Mouse (Mus musculus) adrenal gland, postnatal 10 days (tissue): ENCODE measurements around the gene Fchsd2. TPM values are rescaled to one million over a fixed set of nuclear protein-coding genes. Genes with fewer than 3 reads are reported as not detected.
A peak's percentile ranks its signal among the peaks of the same experiment; 100 is the strongest.

Experiments
- DNase-seq: peaks from one replicate; pipeline ENCODE4 v3.0.0; 2021; ENCODE audit warnings: mixed read lengths
- total RNA-seq, 2 experiments: library from RNA; stranded (reverse); gene quantifications; 2 replicates each; pipeline ENCODE4 v1.2.3; 2021

Fchsd2 gene
- total RNA-seq, 2 experiments from 2014 or later: 22.1 to 30.2 TPM

DNA sequence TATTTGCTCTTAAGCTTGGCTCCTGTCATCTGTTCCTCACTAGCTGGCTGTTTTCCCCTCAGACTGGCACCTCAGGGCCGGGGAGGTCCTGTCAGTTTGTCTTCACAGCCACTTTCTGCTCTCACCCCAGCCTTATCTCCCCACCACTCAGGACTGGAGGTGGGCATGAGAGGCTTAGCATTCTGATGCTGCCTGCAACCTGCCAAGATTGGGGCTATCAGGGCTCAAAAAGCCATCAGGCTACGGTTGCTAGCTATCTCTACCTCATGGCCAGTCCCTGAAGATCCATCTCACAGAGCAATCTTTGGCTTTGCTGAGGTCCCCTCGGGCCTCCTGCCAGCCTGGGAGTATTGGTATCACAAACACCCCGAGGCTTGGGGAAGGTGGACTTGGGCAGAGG, 226.2 kb downstream of the Fchsd2 start:
- DNase-seq: no peak

- DNase-seq: no peak
Observed at GRCm38 (mm10) chr7:101319796-101320195, 227.1 kb downstream of the Fchsd2 start.

- DNase-seq: peak; percentile 70
Observed at GRCm38 (mm10) chr7:101320399-101321217, 227.9 kb downstream of the Fchsd2 start.

GRCm38 (mm10) chr7:101321218-101321827, 228.7 kb downstream of the Fchsd2 start:
- DNase-seq: peak; percentile 46

- no peak for DNase-seq
Observed at GRCm38 (mm10) chr7:101323141-101323594, 230.5 kb downstream of the Fchsd2 start.

- DNase-seq: no peak
Observed at GRCm38 (mm10) chr7:101324142-101324962, 231.7 kb downstream of the Fchsd2 start.

DNA sequence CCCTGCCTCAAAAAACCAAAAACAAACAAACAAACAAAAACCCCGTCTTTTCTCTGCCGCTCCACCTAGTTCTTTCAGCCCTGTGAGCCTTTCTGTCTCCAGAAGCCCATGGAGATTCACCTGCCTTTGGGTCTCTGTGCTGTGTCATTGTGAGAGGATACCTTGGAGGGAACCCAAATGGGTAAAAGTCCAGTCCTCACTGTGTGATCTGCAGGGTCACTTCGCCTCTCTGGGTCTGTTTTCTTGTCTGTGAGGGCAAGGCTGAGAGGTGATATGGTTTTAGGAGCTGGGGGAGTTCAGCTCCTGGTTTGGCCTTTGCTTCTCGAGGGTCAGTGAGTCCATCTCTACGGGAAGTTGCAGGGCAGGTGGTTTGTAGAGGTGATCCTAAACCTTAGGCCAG, 233.3 kb downstream of the Fchsd2 start:
- no peak for DNase-seq

GRCm38 (mm10) chr7:101327263-101327662, 234.6 kb downstream of the Fchsd2 start:
- DNase-seq: no peak

- no peak for DNase-seq
Observed at GRCm38 (mm10) chr7:101327786-101328185, 235.1 kb downstream of the Fchsd2 start.

DNA sequence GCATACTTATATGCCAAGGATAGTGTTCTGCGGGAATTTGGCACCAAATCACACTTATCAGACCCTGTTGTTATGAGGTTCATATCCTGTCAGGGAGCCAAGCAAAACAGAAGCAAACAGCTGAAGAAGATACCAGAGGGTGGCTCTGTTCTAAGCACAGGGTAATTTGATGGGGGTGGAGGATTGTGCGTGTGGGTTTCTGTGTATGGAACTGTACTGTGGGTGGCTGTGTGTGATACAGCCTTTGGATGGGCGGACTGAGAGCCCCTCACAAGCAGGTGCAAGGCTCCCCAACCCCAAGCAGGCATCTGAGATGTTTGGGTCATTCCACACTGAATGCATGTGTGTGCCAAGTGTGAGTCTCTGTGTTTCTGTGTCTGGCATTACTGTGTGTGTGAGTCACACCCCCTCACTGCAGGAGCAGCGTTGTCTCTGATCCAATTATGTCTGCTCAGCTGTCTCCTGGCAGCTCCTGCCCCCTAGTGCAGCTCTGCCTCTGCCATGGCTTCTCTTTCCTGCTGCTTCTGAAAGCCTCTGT, 236.0 kb downstream of the Fchsd2 start:
- peak; percentile 51 for DNase-seq

DNA sequence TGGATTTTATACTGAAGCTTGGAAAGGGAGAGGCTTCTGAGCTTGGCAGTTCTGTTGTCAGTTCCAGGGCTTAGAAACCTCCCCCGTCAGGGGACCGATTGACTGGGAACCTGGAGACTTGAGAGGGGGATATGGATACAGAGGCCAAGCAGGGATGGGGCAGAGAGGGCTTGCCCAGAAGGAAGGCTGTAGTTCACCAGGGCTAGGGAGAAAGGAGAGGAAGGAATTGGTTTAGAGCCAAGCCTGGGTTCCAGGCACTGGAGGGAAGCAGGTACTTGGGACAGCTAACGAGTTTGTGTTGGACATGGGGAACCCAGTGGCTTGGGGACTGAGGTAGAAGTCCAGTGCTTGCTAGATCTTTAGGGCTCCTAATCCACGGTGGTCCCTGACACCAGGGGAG, 236.9 kb downstream of the Fchsd2 start:
- no peak for DNase-seq

- peak; percentile 72 for DNase-seq
Observed at GRCm38 (mm10) chr7:101330074-101330840, 237.6 kb downstream of the Fchsd2 start.

GRCm38 (mm10) chr7:101330841-101331173, 238.1 kb downstream of the Fchsd2 start:
- no peak for DNase-seq

GRCm38 (mm10) chr7:101332045-101332831, 239.6 kb downstream of the Fchsd2 start:
- peak; percentile 51 for DNase-seq

Other genes with a start within 250 kb of the Fchsd2 start
- 1 to 10 TPM; 2.8 to 6.7 TPM for gene Relt, start 229.4 kb upstream of the Fchsd2 start, total RNA-seq
- 10 to 100 TPM; 35.2 to 43.2 TPM for gene Arhgef17, start 160.8 kb upstream of the Fchsd2 start, total RNA-seq
- 1 to 10 TPM; 3.8 to 4.2 TPM for gene P2ry6, start 118.2 kb upstream of the Fchsd2 start, total RNA-seq
- 1 to 10 TPM; 5.5 to 7.2 TPM for gene P2ry2, start 80.0 kb upstream of the Fchsd2 start, total RNA-seq
- gene Atg16l2, start 209.4 kb downstream of the Fchsd2 start, total RNA-seq: 10 to 100 TPM; 14.6 to 18.5 TPM
- 100 to 1,000 TPM in 1 of 2 experiments, 10 to 100 TPM in 1; 53.2 to 109 TPM for gene Stard10, start 224.2 kb downstream of the Fchsd2 start, total RNA-seq